Mouse (Mus musculus): ENCODE results near the gene Plbd2.
A peak's percentile ranks its signal among the peaks of the same experiment; 100 is the strongest.

Gene Plbd2

DNA sequence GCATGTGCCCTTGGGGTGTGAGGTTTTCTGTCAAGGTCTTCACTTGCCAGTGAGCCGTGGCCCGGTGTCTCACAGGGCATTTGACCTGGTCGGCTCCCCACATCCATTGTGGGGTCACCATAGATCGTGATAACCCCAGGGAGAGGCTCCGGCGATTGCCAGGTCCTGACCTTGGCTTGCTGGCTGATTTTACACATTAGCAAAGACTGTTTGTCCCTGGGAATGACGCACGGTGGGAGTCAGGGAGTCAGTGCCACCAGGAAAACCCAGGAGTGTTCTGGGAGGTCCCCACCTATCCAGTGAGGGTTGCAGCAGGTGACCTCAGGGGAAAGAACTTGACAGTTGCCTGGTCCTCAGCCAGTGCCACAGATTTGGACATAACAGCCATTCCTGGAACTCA, 30.7 kb downstream of the Plbd2 start, which contains the start of gene Sdsl:
Gene Sdsl, minus strand, starts transcription at position 41 of the 400 bp plus-strand sequence.
- DNase-seq = no peak

DNA sequence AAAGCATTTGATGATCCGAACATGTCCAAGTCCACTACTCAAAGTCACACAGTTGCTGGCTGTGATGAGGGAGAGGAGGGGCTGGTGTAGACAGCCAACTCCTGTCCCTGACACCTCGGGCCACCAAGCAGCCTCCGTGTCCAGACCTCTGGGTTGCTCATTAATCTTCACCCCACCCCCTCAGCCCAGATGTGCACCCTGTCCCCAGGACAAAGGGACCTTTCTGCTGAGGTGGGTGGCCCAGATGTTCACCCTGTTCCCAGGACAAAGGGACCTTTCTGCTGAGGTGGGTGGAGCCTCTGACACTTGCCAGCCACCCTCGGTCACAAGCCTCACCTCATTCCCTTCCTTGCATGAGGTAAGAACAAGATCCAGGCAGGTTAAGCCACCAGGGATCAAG, 31.9 kb downstream of the Plbd2 start:
- DNase-seq = peak in 1 of 2 experiments; percentile 45

DNA sequence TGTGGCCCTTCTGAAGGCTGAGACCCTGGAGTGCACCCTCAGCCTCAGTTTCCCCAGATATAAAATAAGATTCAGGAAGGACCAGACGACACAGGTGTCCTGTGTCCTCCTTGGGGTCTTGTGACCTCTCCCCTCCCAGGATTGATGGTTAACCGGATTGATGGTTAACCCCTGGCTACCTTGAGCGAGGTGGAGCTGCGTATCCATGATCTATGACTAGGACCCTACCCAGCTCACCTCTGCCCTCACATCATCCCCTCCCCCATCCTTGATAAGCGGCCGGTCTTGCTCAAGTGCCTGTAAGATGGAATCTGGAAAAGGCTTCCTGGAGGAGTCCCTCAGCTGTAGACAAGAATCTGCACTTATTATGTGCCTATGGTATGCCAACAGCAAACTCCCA, 34.6 kb downstream of the Plbd2 start:
- no peak for DNase-seq

DNA sequence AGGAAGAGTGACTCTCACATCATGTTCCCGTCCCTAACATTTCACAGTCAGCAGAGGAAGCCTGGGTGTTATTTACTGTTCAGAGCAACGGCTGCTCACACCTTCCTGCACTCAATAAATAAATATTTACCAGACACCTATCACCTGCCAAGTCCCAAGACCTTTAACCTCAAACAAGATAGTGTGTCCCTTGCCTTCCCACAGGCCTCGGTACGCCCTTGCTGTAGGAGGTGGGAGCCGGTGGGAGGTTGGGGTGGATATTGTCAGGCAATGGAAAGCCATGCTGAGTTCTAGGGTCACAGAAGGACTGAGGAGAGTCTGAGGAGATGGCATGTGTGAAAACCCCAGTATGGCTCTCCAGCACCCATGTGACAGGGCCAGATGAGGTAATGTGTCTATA, 35.1 kb downstream of the Plbd2 start:
- no peak for DNase-seq

DNA sequence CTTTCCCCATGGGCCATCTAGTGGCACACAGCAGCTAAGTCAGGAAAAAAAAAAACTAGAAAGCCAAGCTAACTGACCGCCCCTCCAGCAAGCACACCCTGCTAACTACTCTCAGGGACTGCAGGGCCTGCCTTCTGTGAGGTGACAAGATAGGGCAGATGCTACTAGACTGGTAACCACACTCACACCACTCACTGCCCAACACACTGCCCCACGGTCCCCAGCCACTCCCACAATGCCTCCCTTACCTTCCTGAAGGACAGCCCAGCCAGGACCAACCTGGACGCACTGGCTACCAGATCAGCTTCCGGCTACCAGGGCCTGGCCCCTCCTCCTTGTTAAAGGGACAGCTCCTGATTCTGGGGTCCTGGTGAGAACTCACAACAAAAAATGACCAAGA, 36.4 kb downstream of the Plbd2 start:
- peak; percentile 65 to 71 for DNase-seq

DNA sequence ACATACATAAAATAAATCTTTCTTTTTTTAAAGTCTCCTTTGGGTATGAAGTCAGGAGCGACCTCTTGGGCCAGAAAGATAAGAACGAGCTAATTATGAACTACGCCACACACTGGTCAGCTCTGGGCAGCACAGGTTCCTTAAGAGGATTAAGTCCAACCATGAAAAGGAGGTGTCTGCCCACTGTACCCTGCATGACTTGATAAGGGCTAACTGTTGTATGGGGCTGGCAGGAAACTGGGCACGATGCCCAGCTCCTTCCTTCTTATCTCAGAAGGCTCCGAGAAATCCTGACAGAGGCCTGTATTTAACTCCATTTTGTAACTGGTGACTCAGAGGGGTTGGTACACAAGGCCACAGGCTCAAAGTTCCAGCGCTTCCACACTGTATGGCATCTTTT, 37.6 kb downstream of the Plbd2 start:
- no peak for DNase-seq

DNA sequence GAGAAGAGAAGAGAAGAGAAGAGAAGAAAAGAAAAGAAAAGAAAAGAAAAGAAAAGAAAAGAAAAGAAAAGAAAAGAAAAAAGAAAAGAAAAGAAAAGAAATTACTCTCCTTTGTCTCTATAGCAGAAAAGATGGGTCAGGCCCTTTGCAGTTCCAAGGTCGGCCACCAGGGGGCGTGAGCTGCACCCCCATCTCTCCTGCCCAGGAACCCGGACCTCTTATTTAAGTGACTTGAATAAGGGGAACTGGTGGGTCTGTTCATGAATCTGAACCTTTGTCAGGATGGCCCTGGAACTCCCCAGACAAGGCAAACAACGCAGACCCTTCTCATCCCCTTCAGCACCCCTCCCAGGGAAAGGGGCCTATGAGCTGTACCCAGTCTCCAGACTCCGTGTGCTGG, 38.4 kb downstream of the Plbd2 start:
- peak in 1 of 2 experiments; percentile 56 for DNase-seq

DNA sequence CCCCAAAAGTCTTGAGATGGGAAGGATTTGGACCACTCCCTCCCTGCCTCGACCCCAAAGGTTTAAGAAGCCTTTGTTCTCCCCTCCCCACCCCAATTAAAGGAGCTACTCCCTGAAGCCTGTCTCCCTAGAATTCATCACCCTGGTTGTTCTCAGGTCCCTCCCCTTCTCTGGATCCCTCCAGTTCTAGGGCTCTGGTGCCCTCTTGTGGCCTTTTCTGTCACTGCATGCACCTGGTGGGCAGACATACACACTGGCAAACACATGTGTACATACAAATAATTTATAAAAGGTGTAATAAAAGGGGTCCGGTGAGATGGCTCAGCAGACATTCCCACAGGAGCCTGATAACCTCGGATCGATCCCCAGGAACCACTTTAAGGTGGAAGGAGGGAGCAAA, 39.1 kb downstream of the Plbd2 start:
- DNase-seq = no peak

DNA sequence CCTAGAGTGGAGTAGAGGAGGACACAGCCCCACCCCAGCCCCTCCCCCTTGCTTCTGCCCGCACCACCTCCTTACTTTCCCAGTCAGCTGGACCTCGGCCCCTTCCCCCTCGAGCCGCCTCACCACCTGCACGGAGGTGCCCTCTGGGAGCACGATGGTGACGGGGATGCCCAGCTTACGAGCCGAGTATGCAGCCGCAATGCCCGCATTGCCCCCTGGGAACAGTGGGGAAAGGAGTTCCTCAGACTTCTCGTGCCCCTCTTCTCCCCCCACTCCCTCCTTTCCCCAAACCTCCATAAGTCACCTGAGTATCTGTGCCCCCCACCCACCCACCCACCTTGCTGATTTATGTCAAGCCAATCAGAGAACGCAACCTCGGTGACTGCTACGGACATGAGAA, 41.5 kb downstream of the Plbd2 start:
- no peak for DNase-seq

DNA sequence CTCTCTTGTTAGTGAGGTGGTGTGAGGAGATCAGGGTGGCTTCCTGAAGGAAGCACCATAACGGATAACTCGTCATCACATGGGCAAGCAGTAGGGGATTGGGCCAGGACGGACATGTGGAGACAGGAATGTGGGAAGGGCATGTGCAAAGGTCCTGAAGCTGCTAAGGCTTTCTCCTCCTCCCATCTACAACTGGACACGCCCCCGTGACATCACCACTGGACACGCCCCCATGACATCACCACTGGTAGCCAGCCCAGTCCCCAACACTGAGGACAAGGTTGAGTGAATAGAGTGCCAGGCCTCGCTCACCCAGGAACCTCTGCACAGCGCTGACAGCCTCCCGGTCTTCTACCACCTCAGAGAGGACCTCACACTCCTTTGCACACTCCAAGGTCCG, 44.3 kb downstream of the Plbd2 start:
- no peak for DNase-seq

DNA sequence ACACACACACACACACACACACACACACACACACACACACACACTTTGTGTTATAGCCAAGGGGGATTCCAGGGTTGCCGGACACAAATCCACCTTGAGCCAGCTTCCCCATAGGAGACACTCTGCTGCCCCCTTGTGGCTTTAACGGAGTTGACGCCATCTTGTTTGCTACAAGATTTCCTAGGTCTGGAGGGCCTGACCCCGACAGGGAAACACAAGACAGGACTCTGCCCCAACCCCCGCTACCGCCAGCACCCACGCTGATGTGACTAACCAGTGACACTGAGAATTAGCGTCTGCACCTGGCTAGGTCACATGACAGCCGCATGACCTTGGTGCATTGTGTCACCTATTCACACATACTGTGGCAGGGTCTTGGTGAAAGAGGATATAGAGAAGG, 45.8 kb downstream of the Plbd2 start:
- peak; percentile 37 to 67 for DNase-seq

DNA sequence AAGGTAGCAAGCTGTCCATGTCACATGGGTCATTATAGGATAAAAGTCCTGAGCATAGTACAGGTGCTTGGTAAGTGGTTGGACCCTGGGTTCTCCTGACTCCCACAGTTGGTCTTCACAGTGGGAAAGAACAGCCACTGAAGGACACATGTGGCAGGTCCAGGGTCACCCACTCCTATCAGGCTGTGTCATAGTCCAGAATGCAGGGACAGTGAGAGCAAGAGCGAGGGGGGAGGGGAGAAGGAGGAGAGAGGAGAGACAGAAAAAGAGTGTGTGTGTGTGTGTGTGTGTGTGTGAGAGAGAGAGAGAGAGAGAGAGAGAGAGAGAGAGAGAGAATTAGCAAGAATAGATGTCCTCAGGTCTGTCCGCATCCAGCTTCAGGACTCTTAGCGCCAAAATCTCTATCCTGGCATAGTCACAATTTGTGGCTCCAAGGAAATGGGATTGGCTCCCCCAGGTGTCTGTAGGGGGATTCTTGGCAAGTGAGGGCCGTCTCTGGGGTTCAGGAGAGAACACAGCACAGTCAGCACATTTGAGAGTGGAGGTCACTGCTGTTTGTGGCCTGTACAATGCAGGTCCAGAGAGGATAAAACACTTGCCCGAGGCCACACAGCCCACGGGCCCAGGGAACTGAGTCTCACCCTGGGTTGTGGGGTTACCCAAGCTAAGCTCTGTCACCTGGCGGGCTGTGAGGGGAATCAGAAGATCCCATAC, 46.4 kb downstream of the Plbd2 start:
- no peak for DNase-seq

DNA sequence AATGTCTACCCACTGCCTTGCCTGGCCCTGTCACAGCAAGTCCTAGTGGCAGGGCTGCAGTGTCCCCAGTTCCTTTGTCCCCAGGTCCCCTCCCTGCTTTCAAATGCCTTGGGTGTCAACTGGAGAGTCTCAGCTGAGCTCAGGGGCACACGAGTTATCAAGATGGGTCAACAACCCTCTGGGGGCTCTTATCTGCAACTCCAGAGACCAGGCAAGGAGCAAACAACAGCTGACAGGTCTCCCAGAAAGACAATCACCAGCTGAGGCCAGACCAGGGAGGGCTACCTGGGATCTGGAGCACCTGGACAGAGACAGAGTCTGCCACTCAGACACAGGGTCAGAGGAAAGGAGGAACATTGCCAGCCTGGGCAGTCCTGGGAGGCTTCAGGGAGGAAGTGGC, 47.2 kb downstream of the Plbd2 start:
- DNase-seq = no peak

DNA sequence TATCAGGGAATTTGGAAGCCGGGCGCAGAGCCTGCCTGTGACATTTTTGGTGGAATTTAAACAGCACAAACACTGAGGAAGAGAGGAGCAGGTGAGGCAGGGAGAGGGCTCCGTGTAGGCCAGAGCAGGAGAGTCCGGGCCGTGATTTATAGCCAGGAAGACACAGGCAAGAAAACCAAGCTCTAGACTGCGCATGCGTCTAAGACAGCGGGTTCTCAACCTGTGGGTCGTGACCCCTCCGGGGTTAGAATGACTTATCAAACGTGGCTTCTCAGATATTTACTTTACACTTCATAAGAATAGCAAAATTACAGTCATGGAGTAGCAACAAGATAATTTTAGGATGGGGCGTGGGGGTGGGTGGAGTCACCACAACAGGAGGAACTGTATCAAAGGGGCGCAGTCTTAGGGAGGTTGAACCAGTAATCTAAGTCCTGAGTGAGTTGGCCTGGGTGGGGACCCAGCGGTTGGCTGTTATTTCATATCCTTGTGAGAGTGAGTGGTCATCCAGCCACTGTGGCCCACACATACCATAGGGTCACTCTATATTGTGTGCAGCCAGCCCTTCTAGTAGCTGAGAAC, 48.6 kb downstream of the Plbd2 start:
- no peak for DNase-seq

DNA sequence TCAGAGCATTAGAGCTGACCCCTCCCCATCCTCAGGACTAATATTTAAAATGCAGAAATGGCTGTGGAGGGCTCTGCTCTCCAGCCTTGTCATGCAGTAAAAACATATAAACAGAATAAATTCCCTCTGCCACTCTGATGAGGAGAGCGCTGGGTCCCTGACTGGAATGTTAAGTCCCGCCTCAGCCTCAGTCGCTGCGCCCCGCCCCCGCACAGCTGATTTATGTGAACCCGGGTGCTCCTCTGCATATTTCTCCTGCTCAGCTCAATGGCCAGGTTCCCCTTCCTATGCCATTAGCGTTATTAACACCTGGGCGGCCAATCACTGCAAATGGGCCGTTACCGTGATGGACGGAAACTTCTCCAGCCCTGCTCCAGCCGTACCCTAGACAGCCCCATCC, 56.1 kb downstream of the Plbd2 start:
- peak in 1 of 2 experiments; percentile 27 for DNase-seq

DNA sequence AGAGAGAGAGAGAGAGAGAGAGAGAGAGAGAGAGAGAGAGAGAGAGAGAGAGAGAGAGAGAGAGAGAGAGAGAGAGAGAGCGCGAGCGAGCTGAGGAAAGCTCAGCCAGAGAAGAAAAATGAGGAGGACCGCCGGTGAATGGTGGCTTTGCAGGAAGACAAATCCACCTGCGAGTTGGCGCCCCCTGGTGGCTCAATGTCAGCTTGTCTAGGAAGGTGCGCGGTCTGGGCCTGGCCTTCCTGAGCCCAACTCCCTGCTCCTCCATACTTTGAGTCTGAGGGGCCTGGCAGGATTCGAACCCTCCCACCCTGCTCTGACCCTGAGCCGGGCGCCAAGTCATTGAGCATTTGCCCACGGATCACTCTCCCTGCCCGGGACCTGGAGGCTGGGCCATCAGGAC, 62.7 kb downstream of the Plbd2 start:
- DNase-seq = peak; percentile 65 to 89

DNA sequence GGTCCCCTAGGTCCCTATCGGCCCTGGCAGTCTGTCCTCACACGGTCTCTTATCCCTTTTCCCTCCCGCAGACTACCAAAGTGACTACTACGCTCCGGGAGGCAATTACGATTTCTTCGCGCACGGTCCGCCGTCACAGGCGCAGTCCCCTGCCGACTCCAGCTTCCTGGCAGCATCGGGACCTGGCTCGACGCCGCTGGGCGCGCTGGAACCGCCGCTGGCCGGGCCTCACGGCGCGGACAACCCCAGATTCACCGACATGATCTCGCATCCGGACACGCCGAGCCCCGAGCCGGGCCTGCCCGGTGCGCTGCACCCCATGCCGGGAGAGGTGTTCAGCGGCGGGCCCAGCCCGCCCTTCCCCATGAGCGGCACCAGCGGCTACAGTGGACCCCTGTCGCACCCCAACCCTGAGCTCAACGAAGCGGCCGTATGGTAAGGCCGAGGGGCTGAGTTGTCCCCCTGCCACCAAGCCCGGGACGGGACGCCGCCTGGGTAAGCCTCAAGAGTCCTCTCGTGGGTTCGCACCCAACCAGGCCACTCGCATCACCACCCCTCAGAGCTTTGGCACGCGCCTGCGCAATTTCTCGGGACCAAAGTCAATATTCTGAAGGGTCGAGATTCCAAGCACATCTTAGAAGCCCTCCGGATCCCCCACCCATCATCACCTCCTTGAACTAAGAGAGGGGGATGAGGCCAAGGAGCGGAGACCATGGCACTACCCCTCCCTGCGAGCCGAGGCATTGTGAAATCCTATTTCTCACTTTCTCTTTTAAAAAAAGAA, 63.3 kb downstream of the Plbd2 start:
- no peak for DNase-seq

DNA sequence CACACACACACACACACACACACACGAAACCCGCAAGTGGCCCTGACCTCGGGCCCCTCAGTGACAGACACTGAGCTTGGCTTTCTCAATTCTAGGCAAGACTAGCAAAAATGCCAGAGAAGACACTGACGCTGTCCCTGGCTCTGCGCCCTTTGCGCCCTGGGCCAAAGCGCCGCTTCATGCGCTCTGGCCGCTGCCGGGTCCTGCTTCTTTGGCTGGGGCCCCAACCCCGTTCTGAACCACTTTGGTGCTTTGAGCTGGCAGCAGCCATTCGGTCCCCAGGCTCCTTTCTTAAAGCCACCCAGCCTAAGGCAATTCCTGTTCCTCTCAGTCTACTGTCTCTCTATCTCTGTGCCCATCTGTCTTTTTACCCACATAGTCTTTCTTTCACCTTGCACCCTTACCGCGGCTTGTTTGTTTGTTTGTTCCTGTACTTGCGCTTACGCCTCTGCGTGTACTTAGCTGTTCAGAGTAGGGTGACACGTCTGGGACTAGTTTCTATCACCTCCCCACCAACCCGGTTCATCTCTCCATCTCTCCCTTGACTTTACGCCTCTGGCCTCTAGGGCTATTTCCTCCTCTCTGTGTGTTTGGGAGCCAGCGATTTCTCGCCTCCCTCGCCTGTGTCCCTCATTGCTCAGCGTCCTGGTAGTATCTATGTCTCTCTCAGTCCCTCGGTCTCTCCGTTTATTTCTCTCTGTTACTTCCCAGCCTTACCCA, 64.3 kb downstream of the Plbd2 start:
- no peak for DNase-seq

DNA sequence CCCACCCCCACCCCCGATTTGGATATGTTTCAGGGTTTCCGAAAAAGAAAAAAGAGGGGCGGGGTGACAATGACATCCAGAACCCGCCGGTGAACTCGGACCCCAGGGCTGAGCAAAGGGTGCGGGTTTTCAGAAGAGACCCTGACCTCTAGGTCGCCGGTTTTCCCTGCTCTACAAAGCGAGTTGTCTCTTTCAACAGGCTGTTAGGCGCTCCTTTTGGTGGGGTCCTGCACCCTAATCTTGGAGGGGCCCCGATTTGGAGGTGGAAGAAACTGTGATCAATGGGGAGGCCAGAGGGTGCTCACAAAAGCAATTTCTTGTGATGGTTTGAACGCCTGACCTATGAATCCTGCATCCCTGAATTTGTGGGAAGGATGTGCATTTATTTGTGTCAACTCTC, 65.0 kb downstream of the Plbd2 start:
- DNase-seq = no peak

DNA sequence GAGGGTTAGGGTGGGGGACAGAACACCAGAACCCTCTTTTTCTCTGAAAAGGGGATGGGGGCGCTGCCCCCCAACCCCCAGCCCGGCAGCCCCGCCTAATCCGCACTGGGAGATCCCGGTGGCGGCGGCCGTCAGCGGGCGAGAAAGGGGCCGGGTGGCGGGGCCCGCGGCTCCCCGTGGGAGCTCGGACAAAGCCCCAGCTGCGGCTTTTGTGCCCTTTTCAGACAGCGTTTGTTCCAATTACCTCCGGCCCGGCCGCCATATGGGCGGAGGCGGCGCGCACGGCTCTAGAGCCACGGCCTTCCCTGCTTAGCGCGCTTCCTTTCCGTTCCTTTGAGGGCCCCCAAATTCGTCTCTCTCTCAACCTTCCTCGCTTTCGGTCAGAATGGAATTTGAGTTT, 65.4 kb downstream of the Plbd2 start:
- DNase-seq = no peak

DNA sequence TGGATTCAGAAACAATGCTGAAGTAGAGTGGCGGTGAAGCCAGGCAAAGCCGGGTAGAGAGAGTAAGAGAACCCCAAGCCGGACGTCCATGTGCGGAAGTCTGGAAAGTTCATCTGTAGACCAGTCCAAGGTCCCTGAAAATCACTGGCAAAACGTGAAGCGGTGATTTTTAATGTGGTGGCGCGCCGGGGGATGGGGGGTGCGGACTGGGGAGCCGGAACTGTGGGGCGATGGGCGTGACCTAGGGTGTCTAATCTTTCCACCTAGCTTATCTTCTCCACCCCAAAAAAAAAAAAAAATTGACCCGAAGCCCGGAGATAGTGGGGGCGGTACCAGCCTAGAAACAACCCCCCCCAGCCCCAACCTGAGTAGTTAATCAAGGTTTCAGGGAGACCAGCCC, 65.9 kb downstream of the Plbd2 start:
- no peak for DNase-seq

DNA sequence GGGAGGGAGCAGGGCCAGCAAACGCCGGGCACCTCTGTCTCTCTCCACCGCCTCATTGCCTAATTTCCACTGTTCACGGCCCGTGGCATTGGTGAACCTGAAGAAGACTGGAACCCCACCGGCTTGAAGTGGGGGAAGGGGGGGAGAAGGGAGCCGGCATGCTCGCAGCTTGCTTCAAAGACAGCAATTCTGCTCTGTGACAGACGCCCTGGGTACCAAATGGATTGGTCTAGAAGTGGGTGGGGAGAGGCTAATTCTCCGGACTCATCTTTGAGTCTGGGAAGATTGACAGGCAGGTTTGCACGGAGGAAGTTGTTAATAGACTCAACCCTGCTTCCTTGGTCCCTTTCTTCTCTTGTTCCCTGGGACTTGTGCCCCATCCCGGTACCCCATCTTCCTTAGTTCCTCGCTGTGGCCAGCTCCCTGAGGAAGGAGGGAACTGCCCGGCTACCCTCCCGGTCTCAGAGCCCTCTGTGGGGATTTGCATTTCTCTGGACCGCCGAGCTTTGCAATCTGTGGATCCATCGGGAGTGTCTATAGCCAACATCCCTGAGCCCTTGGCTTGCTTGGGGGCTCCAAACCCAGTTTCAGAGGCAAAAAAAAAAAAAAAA, 66.4 kb downstream of the Plbd2 start:
- DNase-seq = no peak
